Mouse (Mus musculus): ENCODE data around the gene Camta1. TPM values are rescaled to one million over a fixed set of nuclear protein-coding genes. Genes with fewer than 3 reads are reported as not detected.

Gene Camta1
- polyA plus RNA-seq, 1 experiment from 2014 or later = 61.9 TPM

DNA sequence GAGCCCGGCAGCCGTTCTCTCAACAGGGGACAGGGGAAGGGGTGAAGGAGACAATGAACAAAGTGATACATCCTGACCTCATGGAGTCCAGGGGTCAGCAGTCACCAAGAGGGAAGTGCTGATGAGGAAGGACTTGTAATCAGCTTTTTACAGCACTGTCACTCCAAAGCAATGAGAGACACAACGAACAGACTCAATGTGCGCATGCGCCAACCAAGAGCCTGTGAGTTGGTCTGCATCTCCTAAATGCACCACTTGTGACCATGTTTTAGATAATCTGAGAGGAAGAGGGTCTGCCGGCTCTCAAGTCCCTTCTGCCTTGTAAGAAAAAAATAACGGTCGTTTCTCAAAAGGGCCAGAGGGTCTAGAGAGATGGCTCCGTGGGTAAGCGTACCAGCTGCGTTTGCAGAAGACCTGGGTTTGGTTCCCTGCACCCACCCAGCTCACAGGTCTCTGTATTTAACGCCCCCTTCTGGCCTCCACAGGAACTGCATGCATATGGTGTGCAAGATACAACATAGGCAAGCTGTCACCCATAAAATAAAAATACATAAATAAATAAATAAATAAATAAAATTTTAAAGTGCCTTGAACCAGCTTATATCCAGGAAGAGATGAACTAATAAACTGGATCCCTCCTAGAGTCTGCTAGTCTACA lies 178.7 kb downstream of the Camta1 start:
- H3K9me3 ChIP-seq (ENCODE audit: control insufficient read depth, low read length) = no peaks in the 10 kb centered on the region
- ATAC-seq (ENCODE audit: low FRiP score, low TSS enrichment) (no peak), DNase-seq (ENCODE audit: low spot score) (no peak)
- no peak overlapping the region for H3K9ac ChIP-seq (ENCODE audit: low read length)
- 81% methylated on average over 12 of the region's 12 CpGs for WGBS
- TF ChIP-seq CTCF (IDR thresholded peaks at IDR 0.05; ENCODE audit: low read depth) (0 out of 2 replicates have a peak, but pooled peaks have one; percentile 16), EP300 (optimal IDR thresholded peaks at IDR 0.05) (no peak)
- H3K4me1 ChIP-seq (replicated peaks; ENCODE audit: control insufficient read depth, insufficient read depth) = no peaks in the 10 kb centered on the region
- no peaks in the 10 kb centered on the region for H3K36me3 ChIP-seq (ENCODE audit: control insufficient read depth, insufficient read depth, low read length)
- H3K4me2 ChIP-seq (replicated peaks; ENCODE audit: low read depth) = no peak overlapping the region
- H3K4me3 ChIP-seq (ENCODE audit: low read depth, low read length) = no peak overlapping the region
- no peaks in the 10 kb centered on the region for H3K27me3 ChIP-seq (ENCODE audit: control insufficient read depth, insufficient read depth, low read length)
- H3K27ac ChIP-seq (replicated peaks) = no peak overlapping the region

DNA sequence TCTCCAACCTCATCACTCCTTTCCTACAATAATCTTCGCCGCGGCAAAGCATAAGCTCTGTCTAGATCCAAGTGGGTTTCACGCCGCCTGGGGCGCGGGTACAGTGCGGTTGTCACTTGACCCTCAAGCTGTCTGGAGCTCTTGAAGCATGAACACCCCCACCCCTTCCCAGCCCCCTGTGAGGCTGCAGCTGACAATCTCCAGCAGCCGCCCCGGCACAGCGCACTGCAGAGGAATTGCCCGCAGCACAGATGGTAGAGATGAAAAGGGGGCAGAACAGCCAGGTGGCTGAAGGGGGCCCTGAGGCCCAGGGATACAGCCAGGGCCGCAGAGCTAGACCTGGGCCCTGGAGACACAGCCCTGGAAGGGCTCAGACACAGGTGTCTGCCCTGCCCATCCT lies 189.2 kb downstream of the Camta1 start:
- DNase-seq (ENCODE audit: low spot score) (no peak), ATAC-seq (ENCODE audit: low FRiP score, low TSS enrichment) (no peak)
- no peak overlapping the region for H3K4me2 ChIP-seq (replicated peaks; ENCODE audit: low read depth)
- 87% methylated on average over 13 of the region's 13 CpGs for WGBS
- no peaks in the 10 kb centered on the region for H3K9me3 ChIP-seq (ENCODE audit: control insufficient read depth, low read length)
- no peaks in the 10 kb centered on the region for H3K27me3 ChIP-seq (ENCODE audit: control insufficient read depth, insufficient read depth, low read length)
- no peak overlapping the region for H3K9ac ChIP-seq (ENCODE audit: low read length)
- TF ChIP-seq CTCF (IDR thresholded peaks at IDR 0.05; ENCODE audit: low read depth) = no peak
- TF ChIP-seq EP300 (optimal IDR thresholded peaks at IDR 0.05) = no peak
- H3K36me3 ChIP-seq (ENCODE audit: control insufficient read depth, insufficient read depth, low read length) = no peaks in the 10 kb centered on the region
- no peaks in the 10 kb centered on the region for H3K4me1 ChIP-seq (replicated peaks; ENCODE audit: control insufficient read depth, insufficient read depth)
- no peak overlapping the region for H3K4me3 ChIP-seq (ENCODE audit: low read depth, low read length)
- H3K27ac ChIP-seq (replicated peaks) = no peak overlapping the region

GRCm38 (mm10) chr4:151666411-151666901 lies 195.2 kb downstream of the Camta1 start:
- no peak for TF ChIP-seq EP300 (optimal IDR thresholded peaks at IDR 0.05)
- no peak for TF ChIP-seq CTCF (IDR thresholded peaks at IDR 0.05; ENCODE audit: low read depth)
- Histone ChIP-seq H3K4me2 (replicated peaks; ENCODE audit: low read depth) (no peak overlapping the region), H3K9me3 (ENCODE audit: control insufficient read depth, low read length) (no peaks in the 10 kb centered on the region), H3K4me1 (replicated peaks; ENCODE audit: control insufficient read depth, insufficient read depth) (no peaks in the 10 kb centered on the region), H3K27me3 (ENCODE audit: control insufficient read depth, insufficient read depth, low read length) (no peaks in the 10 kb centered on the region), H3K4me3 (ENCODE audit: low read depth, low read length) (no peak overlapping the region), H3K36me3 (ENCODE audit: control insufficient read depth, insufficient read depth, low read length) (no peaks in the 10 kb centered on the region), H3K27ac (replicated peaks) (no peak overlapping the region), H3K9ac (ENCODE audit: low read length) (no peak overlapping the region)
- WGBS = 73% methylated on average over 12 of the region's 12 CpGs
- no peak; the same call in 1 of the 2 replicates for ATAC-seq (ENCODE audit: low FRiP score, low TSS enrichment)
- DNase-seq (ENCODE audit: low spot score) = no peak

DNA sequence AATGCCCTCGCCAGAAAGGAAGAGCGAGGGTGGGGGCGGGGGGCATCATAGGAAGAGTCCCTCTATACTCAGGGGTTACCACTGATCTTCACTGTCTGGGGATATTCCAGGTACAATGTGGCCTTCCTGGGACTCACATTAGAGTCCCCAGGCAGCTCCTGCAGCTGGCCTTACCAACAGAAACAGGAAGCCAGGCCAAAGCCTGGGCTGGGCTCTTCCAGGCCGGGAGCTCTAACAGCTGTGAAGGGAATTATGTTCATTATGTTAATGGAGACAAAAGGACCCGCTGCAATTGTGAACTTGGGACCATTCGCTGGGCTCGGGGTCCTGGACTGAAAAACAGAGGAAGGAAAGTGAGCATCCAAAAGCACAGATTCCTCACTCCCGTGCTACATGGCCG lies 200.2 kb downstream of the Camta1 start:
- TF ChIP-seq CTCF (IDR thresholded peaks at IDR 0.05; ENCODE audit: low read depth) (no peak), EP300 (optimal IDR thresholded peaks at IDR 0.05) (no peak)
- ATAC-seq (ENCODE audit: low FRiP score, low TSS enrichment) (no peak), DNase-seq (ENCODE audit: low spot score) (no peak)
- Histone ChIP-seq H3K36me3 (ENCODE audit: control insufficient read depth, insufficient read depth, low read length) (no peaks in the 10 kb centered on the region), H3K4me3 (ENCODE audit: low read depth, low read length) (no peak overlapping the region), H3K27ac (replicated peaks) (no peak overlapping the region), H3K4me2 (replicated peaks; ENCODE audit: low read depth) (no peak overlapping the region), H3K9ac (ENCODE audit: low read length) (no peak overlapping the region), H3K4me1 (replicated peaks; ENCODE audit: control insufficient read depth, insufficient read depth) (no peaks in the 10 kb centered on the region), H3K27me3 (ENCODE audit: control insufficient read depth, insufficient read depth, low read length) (no peaks in the 10 kb centered on the region), H3K9me3 (ENCODE audit: control insufficient read depth, low read length) (no peaks in the 10 kb centered on the region)
- 63% methylated on average over 9 of the region's 9 CpGs for WGBS

DNA sequence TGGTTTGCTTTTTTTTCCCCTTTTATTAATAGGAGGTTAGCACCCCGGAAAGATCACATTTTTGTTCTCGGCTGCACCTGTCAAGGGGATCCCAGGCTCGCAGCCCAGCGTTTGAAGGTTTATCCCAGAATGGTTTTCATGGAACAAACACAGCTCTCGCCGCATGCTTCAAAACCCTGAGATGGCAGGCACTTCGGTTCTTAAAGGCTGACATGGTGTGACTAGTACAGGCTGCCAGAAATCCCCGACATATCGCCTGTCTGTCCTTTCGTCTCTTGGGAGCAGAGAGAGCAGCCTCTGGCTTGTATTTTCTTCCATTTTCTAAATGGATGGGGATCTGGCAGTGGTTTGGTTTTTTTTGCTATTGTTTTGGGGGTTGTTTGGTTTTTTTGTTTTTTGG lies 205.2 kb downstream of the Camta1 start:
- Histone ChIP-seq H3K9ac (ENCODE audit: low read length) (no peak overlapping the region), H3K4me1 (replicated peaks; ENCODE audit: control insufficient read depth, insufficient read depth) (no peaks in the 10 kb centered on the region), H3K36me3 (ENCODE audit: control insufficient read depth, insufficient read depth, low read length) (no peaks in the 10 kb centered on the region), H3K9me3 (ENCODE audit: control insufficient read depth, low read length) (no peaks in the 10 kb centered on the region), H3K27ac (replicated peaks) (no peak overlapping the region), H3K4me3 (ENCODE audit: low read depth, low read length) (no peak overlapping the region), H3K4me2 (replicated peaks; ENCODE audit: low read depth) (no peak overlapping the region), H3K27me3 (ENCODE audit: control insufficient read depth, insufficient read depth, low read length) (no peaks in the 10 kb centered on the region)
- TF ChIP-seq EP300 (optimal IDR thresholded peaks at IDR 0.05) = no peak
- TF ChIP-seq CTCF (IDR thresholded peaks at IDR 0.05; ENCODE audit: low read depth) = no peak
- DNase-seq (ENCODE audit: low spot score) (no peak), ATAC-seq (ENCODE audit: low FRiP score, low TSS enrichment) (no peak)
- 39% methylated on average over 10 of the region's 10 CpGs for WGBS

GRCm38 (mm10) chr4:151655637-151656385 lies 205.9 kb downstream of the Camta1 start:
- H3K36me3 ChIP-seq (ENCODE audit: control insufficient read depth, insufficient read depth, low read length) = no peaks in the 10 kb centered on the region
- H3K9me3 ChIP-seq (ENCODE audit: control insufficient read depth, low read length) = no peaks in the 10 kb centered on the region
- no peak for ATAC-seq (ENCODE audit: low FRiP score, low TSS enrichment)
- no peak overlapping the region for H3K4me3 ChIP-seq (ENCODE audit: low read depth, low read length)
- no peak overlapping the region for H3K4me2 ChIP-seq (replicated peaks; ENCODE audit: low read depth)
- H3K9ac ChIP-seq (ENCODE audit: low read length) = no peak overlapping the region
- 42% methylated on average over 16 of the region's 16 CpGs for WGBS
- H3K4me1 ChIP-seq (replicated peaks; ENCODE audit: control insufficient read depth, insufficient read depth) = no peaks in the 10 kb centered on the region
- H3K27me3 ChIP-seq (ENCODE audit: control insufficient read depth, insufficient read depth, low read length) = no peaks in the 10 kb centered on the region
- TF ChIP-seq EP300 (optimal IDR thresholded peaks at IDR 0.05) (no peak), CTCF (IDR thresholded peaks at IDR 0.05; ENCODE audit: low read depth) (no peak)
- DNase-seq (ENCODE audit: low spot score) = no peak
- no peak overlapping the region for H3K27ac ChIP-seq (replicated peaks)

Data from stomach, postnatal 0 days (tissue).